Mouse (Mus musculus) ES-E14 (cell line): Measurements from ENCODE around the gene Tbc1d19. TPM values are rescaled to one million over a fixed set of nuclear protein-coding genes. Genes with fewer than 3 reads are reported as not detected.

Experiments used
- DNase-seq: peaks from one replicate; pipeline ENCODE4 v3.0.0-alpha.2; 2013; ENCODE audit warnings: low read depth, low spot score
- H3K27ac ChIP-seq: 2 replicates; pipeline ENCODE4 v1.5.1; 2012; ENCODE audit warnings: low read depth, mild to moderate bottlenecking, low read length, moderate library complexity, mixed read lengths; ENCODE audit not compliant: poor library complexity, insufficient read depth, severe bottlenecking
- H3K36me3 ChIP-seq: 2 replicates; pipeline ENCODE4 v1.6.1; 2012; ENCODE audit warnings: mild to moderate bottlenecking, low read length, moderate library complexity, mixed read lengths; ENCODE audit not compliant: control insufficient read depth, poor library complexity, insufficient read depth, severe bottlenecking
- H3K4me1 ChIP-seq, 2 experiments: fragments of 150-350 bp in 1 of 2; sonication (generic) in 1 of 2; 2 replicates each; pipeline ENCODE4 v1.6.1; 2012; ENCODE audit warnings: low read length in 2 of 2, mild to moderate bottlenecking in 1 of 2, mixed read lengths in 1 of 2; ENCODE audit not compliant: control insufficient read depth in 2 of 2, insufficient read depth in 2 of 2, poor library complexity in 1 of 2
- H3K4me3 ChIP-seq, 2 experiments: fragments of 150-350 bp in 1 of 2; sonication (generic) in 1 of 2; 2 replicates each; pipeline ENCODE4 v1.5.1; 2012; ENCODE audit warnings: low read length in 2 of 2, low read depth in 1 of 2, mild to moderate bottlenecking in 1 of 2, mixed read lengths in 1 of 2; ENCODE audit not compliant: insufficient read depth in 1 of 2, poor library complexity in 1 of 2, severe bottlenecking in 1 of 2
- H3K9ac ChIP-seq: 2 replicates; pipeline ENCODE4 v1.6.1; 2012; ENCODE audit warnings: low read depth, mild to moderate bottlenecking, low read length, mixed read lengths; ENCODE audit not compliant: poor library complexity, insufficient read depth, severe bottlenecking
- H3K9me3 ChIP-seq: fragments of 150-350 bp; sonication (generic); 2 replicates; pipeline ENCODE4 v1.6.1; 2012; ENCODE audit warnings: low read depth, mild to moderate bottlenecking, low read length; ENCODE audit not compliant: control insufficient read depth, insufficient read depth
- CHD2 ChIP-seq: IDR thresholded peaks from 2 replicates; pipeline ENCODE4 v1.6.1; 2014; ENCODE audit warnings: mild to moderate bottlenecking, low read depth, low read length, inconsistent platforms
- HCFC1 ChIP-seq: IDR thresholded peaks from 2 replicates; pipeline ENCODE4 v1.6.1; 2012; ENCODE audit warnings: low read length, inconsistent platforms, borderline replicate concordance; ENCODE audit not compliant: insufficient read depth
- MAFK ChIP-seq: IDR thresholded peaks from 2 replicates; pipeline ENCODE4 v1.6.1; 2014; ENCODE audit warnings: mild to moderate bottlenecking, low read depth, low read length, inconsistent platforms; ENCODE audit not compliant: insufficient read depth
- ZC3H11A ChIP-seq: IDR thresholded peaks from 2 replicates; pipeline ENCODE4 v1.6.1; 2012; ENCODE audit warnings: low read depth, mild to moderate bottlenecking, inconsistent platforms, low read length, borderline replicate concordance
- ZNF384 ChIP-seq: IDR thresholded peaks from 2 replicates; pipeline ENCODE4 v1.6.1; 2012; ENCODE audit warnings: low read depth, low read length, inconsistent platforms
- in situ Hi-C, 2 experiments: fragments of 600-800 bp; cut with MboI; formaldehyde crosslinking; loops; one replicate each; pipeline ENCODE4 v1.15.1; 2025; ENCODE audit warnings: low sequenced_read_pairs in 2 of 2, inconsistent platforms in 1 of 2; ENCODE audit not compliant: unreplicated experiment in 2 of 2
- total RNA-seq: library from RNA; depleted of rRNA; stranded (reverse); fragments of 300-350 nt; gene quantifications from 2 replicates; pipeline ENCODE4 v1.2.3, GENCODE M21; 2012

Tbc1d19 gene
- total RNA-seq, 1 experiment: 19.2 TPM

DNA sequence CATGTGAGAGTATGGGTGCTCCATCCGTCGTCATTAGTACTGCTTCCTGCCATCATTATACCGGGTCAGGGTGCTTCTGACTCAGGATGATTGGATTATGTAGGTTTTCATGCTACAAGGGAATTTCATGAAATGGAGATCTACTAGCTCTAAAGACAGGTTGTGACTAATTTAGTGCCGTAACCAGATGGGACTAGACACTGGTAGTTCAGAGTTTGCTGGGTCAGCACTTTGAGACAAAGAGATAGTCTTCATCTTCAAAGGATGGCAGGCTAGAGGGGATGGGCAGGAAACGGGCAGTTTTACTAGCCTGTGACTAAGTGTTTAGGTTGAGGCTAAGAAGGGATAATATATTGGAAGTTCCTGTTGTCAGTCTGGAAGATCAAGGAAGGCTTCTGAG is 31.9 kb downstream of the Tbc1d19 start:
- no peaks in the 10 kb centered on the region for H3K36me3 ChIP-seq
- no peaks in the 10 kb centered on the region for H3K4me1 ChIP-seq
- in situ Hi-C loops: no loop called here
- TF ChIP-seq HCFC1: no peak
- TF ChIP-seq MAFK: peak; percentile 67; the same call in 1 of the 2 replicates
- no peaks in the 10 kb centered on the region for H3K9me3 ChIP-seq
- H3K27ac ChIP-seq: no peak overlapping the region
- no peak overlapping the region for H3K9ac ChIP-seq
- DNase-seq: no peak
- no peak overlapping the region for H3K4me3 ChIP-seq

DNA sequence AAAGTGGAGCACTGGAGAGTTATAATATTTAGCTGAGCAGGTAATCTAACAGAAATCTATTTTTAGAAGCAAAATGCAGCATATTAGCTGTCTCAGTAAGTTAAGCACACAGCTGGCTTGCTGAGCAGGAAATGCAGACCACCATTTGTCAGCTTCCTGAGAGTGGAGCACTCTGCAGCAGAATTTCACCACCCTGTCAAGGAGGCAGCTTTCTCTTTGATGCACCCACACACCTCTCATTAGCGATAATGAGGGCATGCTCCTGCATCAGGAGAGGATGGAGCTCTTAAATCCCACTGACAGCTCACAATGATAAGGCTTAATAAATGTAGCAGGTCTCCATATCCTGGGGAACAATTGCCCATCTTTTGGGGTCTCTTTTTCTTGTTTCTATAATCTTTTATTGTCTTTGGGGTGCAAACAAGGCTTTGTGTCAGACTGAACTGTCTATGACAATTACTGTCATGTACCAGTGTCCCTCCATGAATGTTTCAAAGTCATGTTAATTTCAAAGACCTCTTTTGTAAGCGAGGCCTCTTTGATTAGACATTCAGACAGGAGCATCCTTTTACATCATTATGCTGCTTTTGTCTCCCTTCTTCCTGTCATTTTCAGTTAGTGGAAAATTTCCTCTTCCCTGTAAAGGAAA is 39.0 kb downstream of the Tbc1d19 start:
- in situ Hi-C loops: no loop called here

DNA sequence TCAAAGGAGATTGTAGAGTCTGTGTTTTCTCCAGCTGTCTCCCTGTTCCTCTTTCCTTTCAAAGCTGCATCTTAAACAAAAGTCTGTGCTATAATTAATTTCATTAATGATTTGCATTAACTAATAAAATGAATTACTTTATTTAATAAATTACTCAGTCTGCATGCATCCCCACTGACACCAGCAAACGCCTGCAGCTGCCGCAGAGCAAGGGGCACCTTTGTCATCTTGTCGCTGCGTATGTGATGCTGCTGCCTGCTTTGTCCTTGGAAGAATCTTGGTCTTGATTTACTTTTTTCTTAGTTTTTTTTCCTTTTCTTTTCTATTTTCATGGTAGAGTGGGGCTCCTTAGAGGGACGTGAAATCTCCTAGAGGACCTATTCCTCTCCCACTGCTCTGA is 43.2 kb downstream of the Tbc1d19 start:
- in situ Hi-C loops: no loop called here
- no peak overlapping the region for H3K4me3 ChIP-seq
- no peaks in the 10 kb centered on the region for H3K4me1 ChIP-seq
- no peaks in the 10 kb centered on the region for H3K9me3 ChIP-seq
- no peak for DNase-seq
- no peak overlapping the region for H3K27ac ChIP-seq
- TF ChIP-seq HCFC1 (no peak), ZC3H11A (no peak), ZNF384 (no peak), CHD2 (no peak), MAFK (no peak)
- H3K9ac ChIP-seq: no peak overlapping the region
- H3K36me3 ChIP-seq: no peaks in the 10 kb centered on the region; the same call in 1 of the 2 replicates

More for the DNA sequence above, 39.0 kb downstream of the Tbc1d19 start:
- no peaks in the 10 kb centered on the region for H3K36me3 ChIP-seq
- DNase-seq: no peak
- H3K4me3 ChIP-seq: no peak overlapping the region
- no peak overlapping the region for H3K9ac ChIP-seq
- H3K4me1 ChIP-seq: no peaks in the 10 kb centered on the region
- no peak overlapping the region for H3K27ac ChIP-seq
- TF ChIP-seq HCFC1 (no peak), ZNF384 (no peak), ZC3H11A (no peak), CHD2 (no peak), MAFK (no peak)
- no peaks in the 10 kb centered on the region for H3K9me3 ChIP-seq

DNA sequence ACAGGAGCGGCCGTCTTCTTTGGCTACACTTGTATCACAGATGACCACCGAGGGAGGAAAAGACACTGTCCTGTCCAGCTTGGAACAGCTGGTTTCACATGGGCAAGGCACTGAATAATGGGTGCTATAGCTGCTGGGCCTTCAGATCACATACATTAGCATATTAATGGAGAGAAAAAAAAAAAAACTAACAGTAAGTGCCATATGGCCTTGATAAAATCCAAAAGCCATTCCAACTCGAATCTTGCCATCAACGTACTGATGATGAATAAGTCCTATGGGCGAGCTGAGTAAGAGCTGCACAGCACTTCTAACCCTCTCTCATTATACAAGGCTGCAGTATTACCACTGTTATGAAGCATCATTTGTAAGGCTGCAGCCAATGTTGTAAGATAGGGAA is 45.2 kb downstream of the Tbc1d19 start:
- Histone ChIP-seq H3K27ac (no peak overlapping the region), H3K9ac (no peak overlapping the region), H3K36me3 (no peaks in the 10 kb centered on the region; the same call in 1 of the 2 replicates), H3K4me3 (no peak overlapping the region), H3K9me3 (no peaks in the 10 kb centered on the region), H3K4me1 (no peaks in the 10 kb centered on the region)
- DNase-seq: no peak
- in situ Hi-C loops: no loop called here
- TF ChIP-seq HCFC1 (no peak), CHD2 (no peak), ZC3H11A (no peak), MAFK (no peak), ZNF384 (no peak)

DNA sequence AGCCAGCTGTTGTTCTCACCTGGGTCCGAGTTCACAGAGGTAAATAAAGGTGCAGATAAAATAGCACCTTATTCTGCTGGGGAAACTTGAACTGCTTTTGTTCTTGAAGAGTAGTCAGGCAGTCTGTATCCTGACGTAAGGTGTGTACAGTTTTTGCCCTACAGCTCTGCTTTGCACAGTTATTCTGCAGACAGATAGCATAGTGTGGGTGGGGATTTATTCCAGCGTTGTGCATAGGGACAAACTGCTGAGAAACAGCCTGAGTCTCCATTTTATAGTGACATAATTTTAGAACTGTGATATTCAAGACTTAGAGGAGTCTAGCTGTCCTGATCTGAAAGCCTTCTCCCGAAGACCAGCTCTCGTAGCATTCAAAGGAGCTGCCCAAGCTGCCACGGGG is 46.6 kb downstream of the Tbc1d19 start:
- TF ChIP-seq CHD2: no peak
- no peak for TF ChIP-seq ZC3H11A
- no peak for TF ChIP-seq MAFK
- TF ChIP-seq HCFC1: no peak
- no peak for TF ChIP-seq ZNF384
- in situ Hi-C loops: no loop called here
- Histone ChIP-seq H3K4me1 (no peaks in the 10 kb centered on the region), H3K27ac (no peak overlapping the region), H3K36me3 (no peaks in the 10 kb centered on the region; the same call in 1 of the 2 replicates), H3K4me3 (no peak overlapping the region), H3K9ac (no peak overlapping the region), H3K9me3 (no peaks in the 10 kb centered on the region)
- no peak for DNase-seq
